8 mouse cellular contexts compared by ENCODE assay signal in the genomic region with DNA sequence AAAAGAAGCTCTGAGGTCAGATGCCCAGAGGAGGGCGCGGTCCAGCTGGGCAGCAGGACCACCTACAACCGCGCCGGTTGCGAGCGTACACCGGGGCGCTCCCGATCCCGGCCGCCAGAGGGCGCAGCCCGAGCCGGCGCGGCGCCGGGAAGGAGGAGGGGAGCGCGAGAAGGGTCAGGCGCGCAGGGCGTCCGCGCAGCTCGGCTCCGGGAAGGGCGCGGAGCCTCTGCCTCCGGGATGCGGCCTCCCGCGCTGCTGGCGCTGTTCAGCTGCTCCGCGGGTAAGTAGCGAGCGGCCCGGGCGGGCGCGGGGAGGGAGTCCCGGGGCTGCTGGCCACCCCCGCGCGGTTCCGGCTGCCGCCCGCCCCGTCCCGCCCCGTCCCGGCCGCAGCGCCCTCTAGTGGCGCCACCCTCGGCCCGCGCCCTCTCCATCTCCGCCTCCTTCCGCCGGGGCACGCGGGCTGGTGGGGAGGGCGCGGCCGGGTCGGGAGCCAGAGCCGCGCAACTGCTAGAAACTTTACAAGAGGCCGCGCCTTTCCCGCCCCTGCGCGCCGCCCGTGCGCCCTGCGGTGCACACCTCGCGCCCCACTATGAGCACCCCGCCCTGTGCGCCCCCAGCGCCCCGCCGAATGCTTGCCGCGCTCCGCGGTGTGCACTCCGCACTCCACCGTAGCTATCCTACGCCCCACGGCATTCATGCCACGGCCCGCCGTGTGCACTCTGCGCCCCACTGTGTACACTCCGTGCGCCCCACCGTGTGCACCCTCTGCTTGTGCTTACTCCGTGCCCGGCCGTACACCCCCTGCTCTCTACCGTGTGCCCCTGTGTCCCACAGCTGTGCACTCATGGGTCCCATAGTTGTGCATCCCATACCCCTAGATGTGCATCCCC. TPM values are rescaled to one million over a fixed set of nuclear protein-coding genes. Genes with fewer than 3 reads are reported as not detected.
DNase-seq lines count a peak whose midpoint lies in the region; ATAC-seq lines count a peak whose summit lies in the region.

A gene (plus strand): TSS at position 131 of the 890 bp plus-strand sequence.

- H3K27ac ChIP-seq in forebrain, embryonic 12.5 days, result peak within 1 kb of the TSS; percentile 68
- H3K27ac ChIP-seq in heart, embryonic 16.5 days (ENCODE audit: low read length), result peak within 1 kb of the TSS; percentile 80
- H3K27ac ChIP-seq in liver, embryonic 15.5 days (replicated peaks), result peak within 1 kb of the TSS; percentile 78
- peak within 1 kb of the TSS; percentile 80 for H3K27ac ChIP-seq in neural tube, embryonic 11.5 days (ENCODE audit: low read depth, low read length)
- peak within 1 kb of the TSS; percentile 78 for H3K27ac ChIP-seq in stomach, embryonic 16.5 days (ENCODE audit: low read length)

- ATAC-seq in forebrain, embryonic 12.5 days (ENCODE audit: low FRiP score), result peak; percentile 94
- ATAC-seq in heart, embryonic 16.5 days (replicated peaks; ENCODE audit: extremely low read depth, insufficient read depth, low FRiP score), result peak; percentile 95
- peak; percentile 98 for ATAC-seq in liver, embryonic 15.5 days (ENCODE audit: insufficient read depth)
- peak; percentile 95 for ATAC-seq in neural tube, embryonic 11.5 days (ENCODE audit: insufficient read depth, low FRiP score, low TSS enrichment)
- peak; percentile 97 for ATAC-seq in stomach, embryonic 16.5 days (ENCODE audit: insufficient read depth, low FRiP score)

- 0% methylated on average over 58 of the region's 106 CpGs for WGBS in forebrain, embryonic 12.5 days
- 2% methylated on average over 72 of the region's 106 CpGs for WGBS in heart, embryonic 16.5 days
- WGBS in liver, embryonic 15.5 days (ENCODE audit: insufficient replicate concordance), result under 1% methylated on average over 91 of the region's 106 CpGs
- WGBS in neural tube, embryonic 11.5 days, result under 1% methylated on average over 74 of the region's 106 CpGs
- under 1% methylated on average over 76 of the region's 106 CpGs for WGBS in stomach, embryonic 16.5 days

- peak within 1 kb of the TSS; percentile 73 for H3K4me3 ChIP-seq in forebrain, embryonic 12.5 days (replicated peaks)
- H3K4me3 ChIP-seq in heart, embryonic 16.5 days (ENCODE audit: low read length), result peak within 1 kb of the TSS; percentile 79
- H3K4me3 ChIP-seq in liver, embryonic 15.5 days (replicated peaks), result peak within 1 kb of the TSS; percentile 74
- H3K4me3 ChIP-seq in neural tube, embryonic 11.5 days (ENCODE audit: low read depth, low read length), result peak within 1 kb of the TSS; percentile 71
- H3K4me3 ChIP-seq in stomach, embryonic 16.5 days (replicated peaks; ENCODE audit: low read length), result peak within 1 kb of the TSS; percentile 75

- H3K9ac ChIP-seq in forebrain, embryonic 12.5 days, result peak within 1 kb of the TSS; percentile 69
- peak within 1 kb of the TSS; percentile 92 for H3K9ac ChIP-seq in heart, embryonic 16.5 days (ENCODE audit: low read length)
- peak within 1 kb of the TSS; percentile 73 for H3K9ac ChIP-seq in liver, embryonic 15.5 days
- peak within 1 kb of the TSS; percentile 81 for H3K9ac ChIP-seq in neural tube, embryonic 11.5 days (ENCODE audit: low read length)
- H3K9ac ChIP-seq in stomach, embryonic 16.5 days (ENCODE audit: low read length), result peak within 1 kb of the TSS; percentile 96

- peaks cover 7% of the 10 kb centered on the region; the same call in 1 of the 2 replicates for H3K27me3 ChIP-seq in forebrain, embryonic 12.5 days
- peaks cover 5% of the 10 kb centered on the region; the same call in 1 of the 2 replicates for H3K27me3 ChIP-seq in heart, embryonic 16.5 days (ENCODE audit: control insufficient read depth, insufficient read depth, low read length)
- H3K27me3 ChIP-seq in liver, embryonic 15.5 days, result peaks cover 14% of the 10 kb centered on the region; the same call in 1 of the 2 replicates
- H3K27me3 ChIP-seq in neural tube, embryonic 11.5 days (ENCODE audit: control insufficient read depth, insufficient read depth, low read length), result no peaks in the 10 kb centered on the region
- H3K27me3 ChIP-seq in stomach, embryonic 16.5 days (ENCODE audit: control insufficient read depth, insufficient read depth, low read length), result no peaks in the 10 kb centered on the region

- H3K4me2 ChIP-seq in forebrain, embryonic 12.5 days, result peak within 1 kb of the TSS; percentile 94
- peak within 1 kb of the TSS; percentile 89 for H3K4me2 ChIP-seq in heart, embryonic 16.5 days (ENCODE audit: low read depth, low read length)
- peak within 1 kb of the TSS; percentile 98 for H3K4me2 ChIP-seq in liver, embryonic 15.5 days
- H3K4me2 ChIP-seq in neural tube, embryonic 11.5 days (ENCODE audit: low read depth), result peak within 1 kb of the TSS; percentile 98
- peak within 1 kb of the TSS; percentile 97 for H3K4me2 ChIP-seq in stomach, embryonic 16.5 days (ENCODE audit: low read depth, low read length)

- no peaks in the 10 kb centered on the region for H3K9me3 ChIP-seq in forebrain, embryonic 12.5 days
- H3K9me3 ChIP-seq in heart, embryonic 16.5 days (replicated peaks; ENCODE audit: control insufficient read depth, low read length), result no peaks in the 10 kb centered on the region
- H3K9me3 ChIP-seq in liver, embryonic 15.5 days (replicated peaks), result no peaks in the 10 kb centered on the region
- no peaks in the 10 kb centered on the region for H3K9me3 ChIP-seq in neural tube, embryonic 11.5 days (ENCODE audit: control insufficient read depth, low read length)
- H3K9me3 ChIP-seq in stomach, embryonic 16.5 days (replicated peaks; ENCODE audit: control insufficient read depth, low read length), result no peaks in the 10 kb centered on the region

- DNase-seq in CD8-positive naive resting alpha-beta T cell, adult 2 months (ENCODE audit: low read depth in 2 of 2, low spot score in 2 of 2), result peak; percentile 82 to 84
- DNase-seq in c-Kit-positive CD71-positive TER-119-positive erythroid progenitor cells, embryonic 14.5 days (ENCODE audit: low spot score), result peak; percentile 82
- DNase-seq in kidney, postnatal 36 days, result peak; percentile 74 to 93
- peak; percentile 91 for DNase-seq in neural tube, embryonic 11.5 days (ENCODE audit: low spot score)

- H3K4me1 ChIP-seq in forebrain, embryonic 12.5 days, result peaks cover 9% of the 10 kb centered on the region
- H3K4me1 ChIP-seq in heart, embryonic 16.5 days (ENCODE audit: control insufficient read depth, insufficient read depth, low read length), result peaks cover 8% of the 10 kb centered on the region
- peaks cover 14% of the 10 kb centered on the region for H3K4me1 ChIP-seq in liver, embryonic 15.5 days (replicated peaks)
- H3K4me1 ChIP-seq in neural tube, embryonic 11.5 days (ENCODE audit: control insufficient read depth, insufficient read depth, low read length), result peaks cover 5% of the 10 kb centered on the region
- H3K4me1 ChIP-seq in stomach, embryonic 16.5 days (ENCODE audit: control insufficient read depth, insufficient read depth, low read length), result peaks cover 9% of the 10 kb centered on the region; the same call in 1 of the 2 replicates

- no peaks in the 10 kb centered on the region for H3K36me3 ChIP-seq in forebrain, embryonic 12.5 days (replicated peaks)
- H3K36me3 ChIP-seq in heart, embryonic 16.5 days (ENCODE audit: control insufficient read depth, insufficient read depth), result no peaks in the 10 kb centered on the region
- H3K36me3 ChIP-seq in liver, embryonic 15.5 days (replicated peaks), result no peaks in the 10 kb centered on the region
- no peaks in the 10 kb centered on the region for H3K36me3 ChIP-seq in neural tube, embryonic 11.5 days (ENCODE audit: control insufficient read depth, insufficient read depth, low read length)
- no peaks in the 10 kb centered on the region for H3K36me3 ChIP-seq in stomach, embryonic 16.5 days (ENCODE audit: control insufficient read depth, insufficient read depth, low read length)

RNA-seq across cellular contexts. Expression of the gene that starts here (rescaled TPM):
- 16.4 TPM in 2 replicates for polyA plus RNA-seq in forebrain, embryonic 12.5 days (2016; fragmentation: Nextera tagmentation; extraction: Ambion mirVana)
- 7.3 and 7.4 TPM in 2 replicates for polyA plus RNA-seq in heart, embryonic 16.5 days (2015; fragmentation: Nextera tagmentation; extraction: Ambion mirVana)
- polyA plus RNA-seq in liver, embryonic 15.5 days (2015; fragmentation: Nextera tagmentation; extraction: Ambion mirVana), result 3.3 and 3.7 TPM in 2 replicates
- polyA plus RNA-seq in neural tube, embryonic 11.5 days (2014; fragmentation: Nextera tagmentation; extraction: Ambion mirVana), result 14.8 and 19.3 TPM in 2 replicates
- polyA plus RNA-seq in stomach, embryonic 16.5 days (2015; fragmentation: Nextera tagmentation; extraction: Ambion mirVana), result 10.8 and 11.5 TPM in 2 replicates

Comparison
In these comparisons a context has a peak if more than half of its experiments do, and no peak if none do; other contexts are left out.
1. Peak in every context shown above with its lines: DNase-seq, ATAC-seq, H3K4me3 ChIP-seq and H3K27ac ChIP-seq.